Mouse (Mus musculus) testis, adult 2 months (tissue): ENCODE data around the gene U2af1l4. TPM values are rescaled to one million over a fixed set of nuclear protein-coding genes. Genes with fewer than 3 reads are reported as not detected.

Experiments
- H3K27ac ChIP-seq: fragments of 200-500 bp; 2 replicates; pipeline ENCODE4 v1.5.1; 2012; ENCODE audit warnings: low read depth, low read length; ENCODE audit not compliant: control insufficient read depth, insufficient read depth
- H3K27me3 ChIP-seq: fragments of 200-500 bp; 2 replicates; pipeline ENCODE4 v1.6.1; 2012; ENCODE audit warnings: mild to moderate bottlenecking, low read length, moderate library complexity; ENCODE audit not compliant: control insufficient read depth, insufficient read depth
- H3K36me3 ChIP-seq: fragments of 200-500 bp; 2 replicates; pipeline ENCODE4 v1.6.1; 2012; ENCODE audit warnings: mild to moderate bottlenecking, low read length; ENCODE audit not compliant: control insufficient read depth, insufficient read depth
- H3K4me1 ChIP-seq: fragments of 200-500 bp; 2 replicates; pipeline ENCODE4 v1.6.1; 2012; ENCODE audit warnings: low read length; ENCODE audit not compliant: control insufficient read depth, insufficient read depth
- H3K4me3 ChIP-seq: fragments of 200-500 bp; 2 replicates; pipeline ENCODE4 v1.5.1; 2012; ENCODE audit warnings: low read depth, mild to moderate bottlenecking, low read length, moderate library complexity, mixed read lengths; ENCODE audit not compliant: control insufficient read depth
- CTCF ChIP-seq: fragments of 200-500 bp; IDR thresholded peaks from 2 replicates; pipeline ENCODE4 v1.5.1; 2012; ENCODE audit warnings: low read depth, mild to moderate bottlenecking, inconsistent platforms, low read length, moderate library complexity; ENCODE audit not compliant: control insufficient read depth, insufficient read depth, insufficient replicate concordance
- POLR2A ChIP-seq: fragments of 200-500 bp; IDR thresholded peaks from 2 replicates; pipeline ENCODE4 v1.6.1; 2012; ENCODE audit warnings: low read depth, mild to moderate bottlenecking, inconsistent platforms, low read length, moderate library complexity; ENCODE audit not compliant: control insufficient read depth
- polyA plus RNA-seq: library from polyadenylated mRNA; depleted of rRNA; stranded (reverse); fragments of >200 nt; gene quantifications from 2 replicates; pipeline ENCODE4 v1.2.3, GENCODE M21; 2012; rRNA removed

U2af1l4 gene
- polyA plus RNA-seq, 1 experiment, result 51.9 TPM

DNA sequence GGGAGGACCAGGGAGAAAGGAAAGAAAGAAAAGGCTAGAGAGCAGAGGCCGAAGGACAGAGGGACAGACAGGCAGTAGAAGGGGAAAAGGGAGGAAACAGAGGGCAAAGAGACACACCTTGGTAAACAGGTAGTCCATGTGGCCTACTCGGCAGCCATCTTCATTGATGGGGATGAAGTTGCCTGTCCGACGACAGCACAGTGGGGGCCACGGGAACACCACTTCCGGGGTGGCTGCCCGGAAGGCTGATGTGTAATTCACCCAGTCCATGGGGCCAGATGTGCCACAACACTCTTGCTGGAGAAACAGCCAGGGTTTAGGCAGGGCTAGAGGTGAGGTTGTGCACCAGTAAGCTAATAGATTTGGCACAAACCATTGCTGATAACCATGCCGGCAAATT, 41.8 kb downstream of the U2af1l4 start:
- TF ChIP-seq POLR2A (no peak), CTCF (no peak)
- Histone ChIP-seq H3K4me1 (peaks cover 8% of the 10 kb centered on the region), H3K27ac (no peak overlapping the region), H3K4me3 (no peak overlapping the region), H3K36me3 (no peaks in the 10 kb centered on the region), H3K27me3 (no peaks in the 10 kb centered on the region)

GRCm38 (mm10) chr7:30607706-30608309, 44.7 kb downstream of the U2af1l4 start:
- no peak overlapping the region for H3K27ac ChIP-seq
- peak; percentile 51; the same call in 1 of the 2 replicates for TF ChIP-seq CTCF
- TF ChIP-seq POLR2A, result no peak
- H3K36me3 ChIP-seq, result no peaks in the 10 kb centered on the region

DNA sequence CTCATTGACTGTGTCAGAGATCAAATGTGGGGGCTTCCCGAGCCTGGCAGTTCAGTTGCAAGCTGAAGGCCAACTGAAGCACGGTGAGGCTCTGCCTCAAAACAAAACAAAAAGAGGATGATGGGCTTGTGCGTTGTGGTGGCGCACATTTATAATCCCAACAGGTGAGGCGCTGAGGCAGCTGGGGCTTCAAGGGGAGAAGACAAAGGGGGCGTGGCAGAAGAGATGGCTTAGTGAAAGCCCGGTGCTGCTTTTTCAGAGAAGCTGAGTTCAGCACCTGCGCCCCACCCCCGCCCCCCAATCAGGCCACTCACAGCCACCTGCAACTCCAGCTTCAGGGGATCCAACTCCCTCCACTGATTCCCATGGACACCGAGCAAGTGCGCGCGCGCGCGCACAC, 45.4 kb downstream of the U2af1l4 start:
- H3K4me1 ChIP-seq, result peaks cover 3% of the 10 kb centered on the region; the same call in 1 of the 2 replicates
- no peaks in the 10 kb centered on the region for H3K27me3 ChIP-seq
- no peak for TF ChIP-seq CTCF
- no peak for TF ChIP-seq POLR2A
- no peaks in the 10 kb centered on the region for H3K36me3 ChIP-seq
- H3K4me3 ChIP-seq, result no peak overlapping the region
- no peak overlapping the region for H3K27ac ChIP-seq

More at GRCm38 (mm10) chr7:30607706-30608309, 44.7 kb downstream of the U2af1l4 start:
- Histone ChIP-seq H3K4me3 (no peak overlapping the region), H3K4me1 (peaks cover 3% of the 10 kb centered on the region; the same call in 1 of the 2 replicates), H3K27me3 (no peaks in the 10 kb centered on the region)

GRCm38 (mm10) chr7:30610043-30610442, 46.9 kb downstream of the U2af1l4 start:
- no peak overlapping the region for H3K4me3 ChIP-seq
- no peak overlapping the region for H3K27ac ChIP-seq
- peaks cover 3% of the 10 kb centered on the region; the same call in 1 of the 2 replicates for H3K4me1 ChIP-seq
- TF ChIP-seq CTCF, result no peak
- TF ChIP-seq POLR2A, result no peak
- no peaks in the 10 kb centered on the region for H3K36me3 ChIP-seq
- H3K27me3 ChIP-seq, result no peaks in the 10 kb centered on the region

DNA sequence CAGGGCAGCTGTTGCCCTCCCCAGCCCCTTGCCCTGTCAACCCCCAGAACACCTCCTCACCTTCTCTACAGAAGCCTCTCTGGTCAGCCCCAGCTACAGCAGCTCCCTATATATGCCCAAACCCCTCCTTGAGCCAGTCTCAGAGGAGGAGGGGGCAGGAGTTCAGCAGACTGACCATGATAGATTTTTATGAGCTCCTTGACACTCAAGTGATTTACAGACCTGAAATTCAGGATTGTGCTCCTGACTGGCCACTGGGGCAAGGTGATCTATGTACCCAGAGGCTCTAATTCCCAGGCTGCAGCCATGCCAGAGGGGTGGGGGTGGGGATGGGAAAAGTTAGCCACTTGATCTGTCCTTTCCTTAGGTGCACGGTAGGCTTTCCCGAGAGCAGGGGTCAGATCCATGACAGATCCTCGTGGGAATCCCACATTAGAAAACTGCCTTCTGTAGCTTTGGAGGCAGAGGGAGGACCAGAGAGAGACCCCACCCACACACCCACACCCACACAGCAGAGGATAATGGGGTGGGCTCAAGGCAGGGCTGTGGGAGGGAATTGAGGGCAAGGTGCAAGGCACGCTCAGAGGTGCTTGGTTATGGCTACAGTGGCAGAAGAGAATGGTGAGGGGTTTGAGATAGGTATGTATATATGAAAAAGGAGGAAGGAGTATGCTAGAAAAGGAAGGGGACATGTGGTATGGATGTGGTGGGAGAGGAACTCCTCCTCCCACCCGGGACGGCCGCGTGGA, 49.7 kb downstream of the U2af1l4 start, which contains the start of gene Upk1a:
Upk1a (minus strand) TSS at position 194 of the 749 bp plus-strand sequence.
- no peak within 1 kb of the TSS for H3K27ac ChIP-seq
- TF ChIP-seq POLR2A (no peak), CTCF (no peak)

GRCm38 (mm10) chr7:30613529-30614112, 50.5 kb downstream of the U2af1l4 start:
- Histone ChIP-seq H3K27ac (no peak overlapping the region), H3K36me3 (no peaks in the 10 kb centered on the region), H3K4me3 (no peak overlapping the region), H3K4me1 (no peaks in the 10 kb centered on the region; the same call in 1 of the 2 replicates), H3K27me3 (no peaks in the 10 kb centered on the region)
- TF ChIP-seq CTCF (peak; percentile 69), POLR2A (no peak)

More for the DNA sequence above, 49.7 kb downstream of the U2af1l4 start, which contains the start of gene Upk1a:
- H3K4me3 ChIP-seq, result no peak within 1 kb of the TSS
- no peaks in the 10 kb centered on the region for H3K27me3 ChIP-seq
- peaks cover 3% of the 10 kb centered on the region; the same call in 1 of the 2 replicates for H3K4me1 ChIP-seq
- H3K36me3 ChIP-seq, result no peaks in the 10 kb centered on the region

GRCm38 (mm10) chr7:30614454-30614853, 51.4 kb downstream of the U2af1l4 start:
- Histone ChIP-seq H3K4me3 (no peak overlapping the region), H3K36me3 (no peaks in the 10 kb centered on the region), H3K4me1 (no peaks in the 10 kb centered on the region; the same call in 1 of the 2 replicates), H3K27me3 (no peaks in the 10 kb centered on the region), H3K27ac (no peak overlapping the region)
- TF ChIP-seq CTCF (no peak), POLR2A (no peak)

Other genes with a start within 250 kb of the U2af1l4 start
- 7.4 and 9.6 TPM in 2 replicates for gene Syne4, start 248.5 kb upstream of the U2af1l4 start, polyA plus RNA-seq
- 0.18 and 0.28 TPM in 2 replicates for gene E130208F15Rik, start 241.6 kb upstream of the U2af1l4 start, polyA plus RNA-seq
- gene Sdhaf1, start 239.4 kb upstream of the U2af1l4 start, polyA plus RNA-seq, result 6.1 and 6.5 TPM in 2 replicates
- gene Lrfn3, start 200.5 kb upstream of the U2af1l4 start, polyA plus RNA-seq, result 0.27 and 0.35 TPM in 2 replicates
- gene Tyrobp, start 149.5 kb upstream of the U2af1l4 start, polyA plus RNA-seq, result 7.0 and 9.1 TPM in 2 replicates
- gene Hcst, start 143.4 kb upstream of the U2af1l4 start, polyA plus RNA-seq, result 0.93 TPM in 1 of 2 replicates, not detected in the other
- 0.36 and 0.52 TPM in 2 replicates for gene Nfkbid, start 141.6 kb upstream of the U2af1l4 start, polyA plus RNA-seq
- gene Aplp1, start 117.8 kb upstream of the U2af1l4 start, polyA plus RNA-seq, result 15.1 and 15.6 TPM in 2 replicates
- gene Kirrel2, start 105.6 kb upstream of the U2af1l4 start, polyA plus RNA-seq, result 0.31 TPM in 1 of 2 replicates, not detected in the other
- gene Nphs1, start 105.0 kb upstream of the U2af1l4 start, polyA plus RNA-seq, result 0.07 and 0.12 TPM in 2 replicates
- 0.10 TPM in 1 of 2 replicates, not detected in the other for gene Prodh2, start 69.7 kb upstream of the U2af1l4 start, polyA plus RNA-seq
- gene Arhgap33, start 28.2 kb upstream of the U2af1l4 start, polyA plus RNA-seq, result 136 TPM in 2 replicates
- 74.3 and 82.9 TPM in 2 replicates for gene Hspb6, start 11.1 kb upstream of the U2af1l4 start, polyA plus RNA-seq
- 33.9 and 37.5 TPM in 2 replicates for gene Proser3, start 11.0 kb upstream of the U2af1l4 start, polyA plus RNA-seq
- 39.9 and 47.0 TPM in 2 replicates for gene Lin37, start 3.5 kb upstream of the U2af1l4 start, polyA plus RNA-seq
- gene Gm49396, start within 50 bp of the U2af1l4 start, polyA plus RNA-seq, result 0.58 and 0.80 TPM in 2 replicates
- gene Psenen, start 326 bp downstream of the U2af1l4 start, polyA plus RNA-seq, result 147 and 167 TPM in 2 replicates
- 0.80 and 1.0 TPM in 2 replicates for gene Igflr1, start 2.1 kb downstream of the U2af1l4 start, polyA plus RNA-seq
- gene Kmt2b, start 25.4 kb downstream of the U2af1l4 start, polyA plus RNA-seq, result 56.1 and 61.0 TPM in 2 replicates
- gene Zbtb32, start 35.6 kb downstream of the U2af1l4 start, polyA plus RNA-seq, result 180 and 203 TPM in 2 replicates
- gene Upk1a, start 49.5 kb downstream of the U2af1l4 start, polyA plus RNA-seq, result 6.5 TPM in 2 replicates
- gene Cox6b1, start 62.9 kb downstream of the U2af1l4 start, polyA plus RNA-seq, result 51.8 and 74.9 TPM in 2 replicates
- 7.9 and 8.4 TPM in 2 replicates for gene Etv2, start 72.6 kb downstream of the U2af1l4 start, polyA plus RNA-seq
- 27.1 and 33.0 TPM in 2 replicates for gene Rbm42, start 87.0 kb downstream of the U2af1l4 start, polyA plus RNA-seq
- 21.1 and 22.4 TPM in 2 replicates for gene Haus5, start 101.7 kb downstream of the U2af1l4 start, polyA plus RNA-seq
- 142 and 177 TPM in 2 replicates for gene Pmis2, start 108.3 kb downstream of the U2af1l4 start, polyA plus RNA-seq
- 88.8 and 103 TPM in 2 replicates for gene 2200002J24Rik, start 135.6 kb downstream of the U2af1l4 start, polyA plus RNA-seq
- gene Atp4a, start 148.9 kb downstream of the U2af1l4 start, polyA plus RNA-seq, result 2.7 TPM in 2 replicates
- gene Tmem147, start 166.2 kb downstream of the U2af1l4 start, polyA plus RNA-seq, result 161 and 171 TPM in 2 replicates
- 4,298 and 4,420 TPM in 2 replicates for gene Gapdhs, start 180.4 kb downstream of the U2af1l4 start, polyA plus RNA-seq
- 4.6 and 4.7 TPM in 2 replicates for gene Sbsn, start 188.2 kb downstream of the U2af1l4 start, polyA plus RNA-seq
- 7.1 and 9.2 TPM in 2 replicates for gene Dmkn, start 200.5 kb downstream of the U2af1l4 start, polyA plus RNA-seq
- gene Krtdap, start 224.6 kb downstream of the U2af1l4 start, polyA plus RNA-seq, result 0.41 TPM in 1 of 2 replicates, not detected in the other